Mouse (Mus musculus) intestine, embryonic 16.5 days (tissue): ENCODE results near the gene 1110012L19Rik. TPM values are rescaled to one million over a fixed set of nuclear protein-coding genes. Genes with fewer than 3 reads are reported as not detected.
"Not testable (repeated sequence)": the region's sequence is repeated elsewhere in the genome, so short reads cannot be mapped to it uniquely, and the experiment has no call there.

Experiments
- ATAC-seq: fragments of 200-750 bp; cut with Nextera tagmentation; 2 replicates; pipeline ENCODE4 v1.8.0; 2017; ENCODE audit warnings: moderate TSS enrichment, moderate library complexity
- H3K27ac ChIP-seq: fragments of 300-500 bp; sonication (generic); 2 replicates; pipeline ENCODE4 v1.5.1; 2014; ENCODE audit warnings: mild to moderate bottlenecking, low read length
- H3K27me3 ChIP-seq: fragments of 300-500 bp; sonication (generic); replicated peaks from 2 replicates; pipeline ENCODE4 v1.6.1; 2014; ENCODE audit warnings: low read length, control low read depth, mixed read lengths; ENCODE audit not compliant: control insufficient read depth, insufficient read depth
- H3K36me3 ChIP-seq: fragments of 300-500 bp; sonication (generic); 2 replicates; pipeline ENCODE4 v1.6.1; 2014; ENCODE audit warnings: low read length, control low read depth; ENCODE audit not compliant: control insufficient read depth, insufficient read depth
- H3K4me1 ChIP-seq: fragments of 300-500 bp; sonication (generic); 2 replicates; pipeline ENCODE4 v1.6.1; 2014; ENCODE audit warnings: low read length, control low read depth, mixed read lengths; ENCODE audit not compliant: control insufficient read depth, insufficient read depth
- H3K4me2 ChIP-seq: fragments of 300-500 bp; sonication (generic); 2 replicates; pipeline ENCODE4 v1.6.1; 2014; ENCODE audit warnings: low read depth, low read length, control low read depth
- H3K4me3 ChIP-seq: fragments of 300-500 bp; sonication (generic); 2 replicates; pipeline ENCODE4 v1.5.1; 2014; ENCODE audit warnings: mild to moderate bottlenecking, low read length
- H3K9ac ChIP-seq: fragments of 300-500 bp; sonication (generic); 2 replicates; pipeline ENCODE4 v1.6.1; 2014; ENCODE audit warnings: low read depth, low read length
- H3K9me3 ChIP-seq: fragments of 300-500 bp; sonication (generic); 2 replicates; pipeline ENCODE4 v1.6.1; 2016; ENCODE audit warnings: low read length, control low read depth; ENCODE audit not compliant: control insufficient read depth
- WGBS: fragments of 180-500 bp; shearing (Covaris S2); extraction: QIAGEN DNeasy Blood & Tissue Kit; methylation state at CpG from one replicate; pipeline ENCODE4 v1.1.7; 2014; 5-methylcytosine and 5-hydroxymethylcytosine counted together
- polyA plus RNA-seq: library from polyadenylated mRNA; unstranded; fragments of >200 nt; fragmentation: Nextera tagmentation; extraction: Ambion mirVana; gene quantifications from 2 replicates; pipeline ENCODE4 v1.2.1, GENCODE M21; 2015

1110012L19Rik gene
- 27.7 and 28.6 TPM in 2 replicates for polyA plus RNA-seq

GRCm38 (mm10) chrX:70385276-70385961, at the start of gene 1110012L19Rik:
1110012L19Rik (plus strand) TSS chrX:70385877.
- peak; percentile 97 for ATAC-seq
- H3K36me3 ChIP-seq, result peaks cover 2% of the 10 kb centered on the region; the same call in 1 of the 2 replicates
- H3K9ac ChIP-seq, result peak within 1 kb of the TSS; percentile 66
- H3K27ac ChIP-seq, result peak within 1 kb of the TSS; percentile 82
- H3K9me3 ChIP-seq, result no peaks in the 10 kb centered on the region
- H3K4me3 ChIP-seq, result peak within 1 kb of the TSS; percentile 58
- H3K4me1 ChIP-seq, result 0 out of 2 replicates have a peak, but pooled peaks cover 3% of the 10 kb centered on the region
- H3K4me2 ChIP-seq, result peak within 1 kb of the TSS; percentile 50
- H3K27me3 ChIP-seq, result no peaks in the 10 kb centered on the region
- 12% methylated on average over 22 of the region's 22 CpGs for WGBS

DNA sequence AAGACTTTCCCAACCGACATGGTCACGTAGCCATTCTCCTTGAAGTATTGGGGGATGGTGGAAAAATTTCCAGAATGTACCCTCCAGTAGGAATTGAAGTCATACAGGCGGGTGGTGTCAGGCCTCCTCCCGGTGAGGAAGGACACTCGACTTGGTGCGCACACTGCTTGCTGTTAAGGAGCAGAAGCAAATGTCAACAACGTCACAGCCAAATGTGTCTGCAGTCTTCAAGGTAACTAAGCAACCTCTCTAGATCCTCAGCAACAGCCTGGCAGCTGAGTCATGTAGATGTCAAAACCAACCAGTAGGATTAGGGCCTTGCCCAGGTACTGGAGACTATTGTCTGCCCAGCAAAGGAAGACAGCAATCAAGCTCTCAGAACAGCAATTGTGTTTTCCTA, 22.7 kb upstream of the 1110012L19Rik start:
- ATAC-seq, result no peak
- no peak overlapping the region for H3K9ac ChIP-seq
- no peak overlapping the region for H3K27ac ChIP-seq
- H3K9me3 ChIP-seq, result no peaks in the 10 kb centered on the region
- no peaks in the 10 kb centered on the region for H3K4me1 ChIP-seq
- WGBS, result 75% methylated on average over 7 of the region's 7 CpGs
- no peaks in the 10 kb centered on the region for H3K27me3 ChIP-seq
- H3K36me3 ChIP-seq, result no peaks in the 10 kb centered on the region
- H3K4me3 ChIP-seq, result no peak overlapping the region
- H3K4me2 ChIP-seq, result no peak overlapping the region

- Histone ChIP-seq H3K9me3 (no peaks in the 10 kb centered on the region), H3K27ac (no peak overlapping the region), H3K4me2 (no peak overlapping the region; the same call in 1 of the 2 replicates), H3K36me3 (no peaks in the 10 kb centered on the region), H3K27me3 (no peaks in the 10 kb centered on the region), H3K9ac (no peak overlapping the region), H3K4me3 (no peak overlapping the region), H3K4me1 (no peaks in the 10 kb centered on the region)
- no peak for ATAC-seq
- 77% methylated on average over 5 of the region's 5 CpGs for WGBS
These were observed 22.2 kb upstream of the 1110012L19Rik start for GRCm38 (mm10) chrX:70363446-70363845.

DNA sequence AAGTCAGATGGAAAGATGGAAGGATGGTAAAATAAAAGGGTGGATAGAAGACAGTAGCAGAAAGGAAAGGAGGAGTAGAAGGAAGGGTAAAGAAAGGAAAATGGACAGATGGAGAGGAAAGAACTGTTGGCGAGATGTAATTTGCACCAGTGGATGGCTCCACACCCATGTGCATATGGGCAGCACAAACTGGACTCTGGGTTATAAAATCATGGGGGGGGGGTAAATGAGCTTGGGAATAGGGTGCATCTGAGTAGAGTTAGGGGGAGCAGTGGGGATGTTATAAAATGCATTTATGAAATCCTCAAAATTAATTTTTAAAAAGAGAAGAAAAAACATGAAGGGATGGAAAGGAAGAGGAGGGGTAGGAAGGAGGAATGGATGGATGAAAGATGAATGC, 21.5 kb upstream of the 1110012L19Rik start:
- Histone ChIP-seq H3K9ac (0 out of 2 replicates have a peak overlapping the region, but pooled peaks have one; percentile 71), H3K4me2 (peak overlapping the region; percentile 38), H3K27me3 (no peaks in the 10 kb centered on the region), H3K27ac (no peak overlapping the region), H3K36me3 (no peaks in the 10 kb centered on the region), H3K4me3 (peak overlapping the region; percentile 53), H3K9me3 (no peaks in the 10 kb centered on the region), H3K4me1 (no peaks in the 10 kb centered on the region)
- ATAC-seq, result no peak
- 85% methylated on average over 1 of the region's 1 CpGs for WGBS

GRCm38 (mm10) chrX:70364661-70365613, 20.7 kb upstream of the 1110012L19Rik start, which contains the start of gene Ids:
Ids (minus strand) TSS chrX:70365084.
- Histone ChIP-seq H3K4me2 (peak within 1 kb of the TSS; percentile 41), H3K4me1 (no peaks in the 10 kb centered on the region), H3K9ac (peak within 1 kb of the TSS; percentile 71), H3K27ac (no peak within 1 kb of the TSS), H3K4me3 (peak within 1 kb of the TSS; percentile 53), H3K9me3 (no peaks in the 10 kb centered on the region), H3K36me3 (no peaks in the 10 kb centered on the region), H3K27me3 (no peaks in the 10 kb centered on the region)
- WGBS, result 12% methylated on average over 40 of the region's 45 CpGs
- ATAC-seq, result peak; percentile 98

DNA sequence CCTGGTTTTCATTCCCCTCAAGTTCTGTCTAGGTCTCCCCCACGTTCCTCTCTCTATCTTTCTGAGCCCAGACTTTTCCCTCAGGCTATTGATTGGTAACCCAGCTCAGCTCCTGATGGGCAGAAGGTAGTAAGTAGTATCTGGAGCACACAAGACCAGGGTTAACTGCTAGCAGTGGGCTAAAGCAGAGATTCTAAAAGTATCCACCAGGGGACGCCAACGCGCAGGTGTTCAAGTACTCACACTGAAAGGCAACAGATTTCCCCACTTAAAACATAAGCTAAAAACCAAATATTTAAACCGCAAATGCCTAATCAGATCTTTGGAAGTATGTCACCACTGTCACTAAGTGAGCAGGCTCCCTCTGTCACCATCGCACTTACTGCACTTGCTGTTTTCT, 15.9 kb upstream of the 1110012L19Rik start:
- not testable (repeated sequence) for H3K36me3 ChIP-seq, H3K27me3 ChIP-seq, H3K4me3 ChIP-seq, H3K4me1 ChIP-seq, H3K4me2 ChIP-seq, H3K9ac ChIP-seq, H3K27ac ChIP-seq, H3K9me3 ChIP-seq, ATAC-seq
- 20% methylated on average over 1 of the region's 6 CpGs for WGBS

GRCm38 (mm10) chrX:70374469-70375110, 11.1 kb upstream of the 1110012L19Rik start:
- H3K4me2 ChIP-seq, ATAC-seq, H3K36me3 ChIP-seq, H3K4me1 ChIP-seq, H3K9me3 ChIP-seq, H3K4me3 ChIP-seq, H3K27me3 ChIP-seq, H3K9ac ChIP-seq, H3K27ac ChIP-seq: not testable (repeated sequence)
- 66% methylated on average over 6 of the region's 6 CpGs for WGBS

DNA sequence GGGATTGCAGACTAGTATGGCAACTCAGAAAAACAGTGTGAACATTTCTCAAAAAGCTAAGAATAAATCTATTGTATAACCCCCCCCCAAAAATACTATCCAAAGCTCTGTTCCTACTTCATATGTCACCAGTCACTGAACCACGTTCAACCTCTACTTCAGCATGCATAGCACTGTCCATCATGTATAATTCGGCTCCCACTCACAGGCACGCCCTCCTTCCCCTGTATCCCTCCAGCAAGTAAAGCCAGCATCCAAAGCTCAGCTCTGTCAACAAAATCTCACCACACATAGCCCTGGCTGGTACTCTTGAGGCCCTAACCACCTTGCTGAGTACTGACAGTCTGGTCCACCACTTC, 781 bp upstream of the 1110012L19Rik start:
- Histone ChIP-seq H3K4me3 (peak overlapping the region; percentile 58), H3K9me3 (no peaks in the 10 kb centered on the region), H3K27ac (peak overlapping the region; percentile 82), H3K9ac (peak overlapping the region; percentile 66), H3K4me1 (0 out of 2 replicates have a peak, but pooled peaks cover 3% of the 10 kb centered on the region), H3K36me3 (peaks cover 2% of the 10 kb centered on the region; the same call in 1 of the 2 replicates), H3K27me3 (no peaks in the 10 kb centered on the region), H3K4me2 (peak overlapping the region; percentile 48)
- WGBS, result 53% methylated on average over 3 of the region's 3 CpGs
- peak; percentile 28; the same call in 1 of the 2 replicates for ATAC-seq

DNA sequence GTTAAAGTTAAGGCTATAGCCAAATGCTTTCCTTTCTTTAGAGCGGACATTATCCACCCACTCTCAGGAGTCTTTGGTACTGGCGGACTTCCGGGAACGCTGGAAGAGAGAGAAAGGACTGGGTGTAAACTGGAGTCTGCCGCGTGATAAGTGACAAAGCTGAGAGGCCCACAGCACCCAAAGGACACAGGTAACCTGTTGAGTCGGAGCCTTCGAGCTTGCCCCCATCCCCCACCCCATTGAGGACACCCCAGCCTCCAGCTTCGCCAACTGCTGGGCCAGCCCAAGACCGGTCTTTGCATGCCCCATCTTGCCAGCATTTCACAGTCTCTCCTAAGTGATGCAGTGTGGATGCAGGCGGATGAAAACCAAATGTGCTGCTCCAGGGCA, 280 bp downstream of the 1110012L19Rik start:
- ATAC-seq, result peak; percentile 63
- 20% methylated on average over 11 of the region's 11 CpGs for WGBS
- Histone ChIP-seq H3K4me3 (peak overlapping the region; percentile 58), H3K27me3 (no peaks in the 10 kb centered on the region), H3K9ac (peak overlapping the region; percentile 66), H3K36me3 (peaks cover 2% of the 10 kb centered on the region; the same call in 1 of the 2 replicates), H3K27ac (peak overlapping the region; percentile 82), H3K4me2 (peak overlapping the region; percentile 50), H3K9me3 (no peaks in the 10 kb centered on the region), H3K4me1 (0 out of 2 replicates have a peak, but pooled peaks cover 3% of the 10 kb centered on the region)
